Mouse (Mus musculus): ENCODE results near the gene Nsmce4a.
"Not testable (repeated sequence)": the region's sequence is repeated elsewhere in the genome, so short reads cannot be mapped to it uniquely, and the experiment has no call there.

The Nsmce4a gene

DNA sequence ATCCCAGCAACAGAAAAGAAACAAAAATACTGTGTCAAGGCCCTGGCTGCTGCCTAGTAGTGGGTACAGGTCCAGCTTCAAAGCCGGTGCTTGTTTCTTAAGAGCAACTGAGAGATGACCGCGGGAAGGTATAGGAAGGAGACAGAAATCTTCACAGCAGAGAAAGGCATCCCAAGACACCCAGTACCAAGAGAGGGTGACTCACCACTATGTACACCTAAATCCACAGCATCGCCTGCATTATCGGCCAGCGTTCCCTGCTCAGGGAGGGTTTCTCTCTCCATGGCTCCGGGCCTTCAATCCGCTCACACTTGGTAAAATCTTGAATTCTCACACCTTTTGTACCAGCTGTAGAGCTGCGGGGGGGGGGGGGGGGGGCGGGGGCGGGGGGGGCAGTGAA lies at the start of gene Nsmce4a:
TSS of gene Nsmce4a (minus strand) at position 298 of the 400 bp plus-strand sequence.
- DNase-seq = no peak

DNA sequence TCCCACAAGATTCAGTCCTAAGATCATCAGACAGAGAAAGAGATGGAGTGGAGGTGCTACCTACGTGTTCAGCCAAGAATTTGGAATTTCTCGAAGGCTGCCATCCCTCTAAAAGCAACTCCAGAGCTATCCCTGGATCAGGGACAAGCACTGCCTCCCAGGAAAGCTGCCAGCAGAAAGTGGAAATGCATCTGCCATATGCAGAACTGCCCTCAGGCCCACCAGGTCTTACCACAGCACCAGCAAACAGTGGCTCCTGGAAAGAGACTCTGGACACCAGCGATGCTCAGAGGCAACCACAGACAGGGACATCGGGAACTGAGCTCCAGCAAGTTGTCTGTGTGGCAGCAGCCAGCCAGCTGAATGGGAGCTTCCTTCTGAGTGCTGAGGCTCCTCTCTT lies 49.4 kb upstream of the Nsmce4a start:
- DNase-seq = no peak

DNA sequence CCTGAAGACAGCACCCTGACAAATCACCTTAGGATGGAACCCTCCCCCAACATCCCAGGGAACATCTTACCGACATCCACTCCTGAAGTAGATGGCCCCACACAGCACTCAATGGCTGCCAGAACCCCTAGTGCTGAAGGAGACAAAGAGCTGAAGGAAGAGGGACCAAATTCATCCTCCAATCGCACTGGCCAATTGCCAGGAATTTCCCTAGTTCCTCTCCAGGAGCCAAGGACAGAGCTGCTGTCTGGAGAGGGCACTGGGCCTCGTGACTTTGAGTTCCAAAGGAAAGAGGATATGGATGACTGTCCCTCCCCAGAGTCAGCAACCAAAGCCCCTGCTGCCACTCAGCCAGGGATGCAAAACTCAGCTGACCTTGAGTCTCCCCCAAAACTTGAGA lies 49.0 kb upstream of the Nsmce4a start:
- DNase-seq = no peak

DNA sequence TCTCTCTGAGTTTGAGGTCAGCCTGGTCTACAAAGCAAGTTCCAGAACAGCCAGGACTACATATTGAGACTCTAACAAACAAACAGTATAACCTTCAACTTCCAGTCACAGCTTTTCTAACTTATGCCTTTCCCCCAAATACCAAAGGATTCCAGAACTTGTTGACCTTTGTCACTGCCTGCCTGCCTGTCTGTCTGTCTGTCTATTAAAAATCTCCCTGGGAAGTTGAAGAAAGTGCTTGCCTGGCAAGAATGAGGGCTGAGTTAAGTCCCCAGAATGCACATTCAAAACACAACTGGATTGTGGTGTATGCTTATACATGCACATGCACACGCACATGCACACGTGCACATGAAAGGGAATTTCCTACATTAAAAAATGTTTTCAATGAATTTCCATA lies 48.1 kb upstream of the Nsmce4a start:
- DNase-seq = no peak

DNA sequence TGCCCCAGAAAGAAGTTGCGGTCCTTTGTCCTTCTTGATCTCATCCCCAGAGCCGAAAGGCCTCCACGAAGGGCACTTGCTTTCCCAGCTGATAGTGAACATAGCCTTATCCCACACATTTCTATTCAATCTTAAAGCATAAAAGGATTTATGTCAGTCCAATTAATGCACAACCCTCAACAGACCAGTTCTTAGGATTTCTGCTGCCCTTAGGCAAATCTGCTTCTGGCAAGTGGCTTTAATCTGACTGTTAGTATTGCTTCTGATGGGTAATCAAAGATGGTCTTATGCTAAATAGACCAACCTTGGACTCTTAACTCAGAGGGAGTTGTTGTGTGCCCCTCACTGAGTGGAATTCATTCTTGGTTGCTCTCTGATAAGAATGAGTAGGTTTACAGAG lies 44.7 kb upstream of the Nsmce4a start:
- DNase-seq = no peak

DNA sequence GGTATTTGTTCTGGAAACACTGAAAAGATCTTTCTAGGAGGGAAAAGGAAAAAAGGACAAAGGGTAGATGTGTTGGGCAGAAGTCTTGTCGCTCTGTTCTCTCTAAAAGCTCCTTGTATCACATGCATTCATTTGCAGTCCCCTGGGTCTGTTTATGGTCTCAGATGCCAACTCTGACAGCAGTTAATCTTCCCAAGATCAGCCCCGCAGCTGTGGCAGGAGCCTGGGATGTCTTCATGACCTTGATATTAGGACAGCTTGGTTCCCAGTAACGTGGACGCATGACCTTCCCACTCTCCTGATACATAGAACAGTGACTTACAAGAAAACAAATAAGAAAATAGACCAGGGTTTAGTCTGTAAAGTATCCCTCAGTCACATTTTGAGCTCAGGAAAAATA lies 41.1 kb upstream of the Nsmce4a start:
- DNase-seq = no peak

DNA sequence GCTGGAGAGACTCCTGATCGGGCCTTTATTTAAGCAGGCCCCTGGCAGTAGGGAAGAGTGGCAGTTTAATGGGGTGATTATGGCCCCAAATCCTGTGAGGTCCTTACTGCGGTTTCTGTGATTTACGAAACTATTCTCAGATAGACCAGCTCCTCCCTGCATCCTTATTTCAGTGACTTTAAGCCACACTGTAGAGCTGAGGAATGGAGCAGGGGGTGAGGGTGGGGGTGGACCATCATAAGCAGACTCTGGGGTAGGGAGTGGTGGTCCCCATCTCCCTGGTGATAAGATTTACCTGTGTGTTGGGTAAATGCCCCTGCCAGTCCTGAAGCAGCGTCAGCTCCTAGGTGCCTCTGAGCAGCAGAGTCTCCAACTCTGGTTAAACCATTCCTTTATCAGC lies 34.0 kb upstream of the Nsmce4a start:
- DNase-seq = no peak

DNA sequence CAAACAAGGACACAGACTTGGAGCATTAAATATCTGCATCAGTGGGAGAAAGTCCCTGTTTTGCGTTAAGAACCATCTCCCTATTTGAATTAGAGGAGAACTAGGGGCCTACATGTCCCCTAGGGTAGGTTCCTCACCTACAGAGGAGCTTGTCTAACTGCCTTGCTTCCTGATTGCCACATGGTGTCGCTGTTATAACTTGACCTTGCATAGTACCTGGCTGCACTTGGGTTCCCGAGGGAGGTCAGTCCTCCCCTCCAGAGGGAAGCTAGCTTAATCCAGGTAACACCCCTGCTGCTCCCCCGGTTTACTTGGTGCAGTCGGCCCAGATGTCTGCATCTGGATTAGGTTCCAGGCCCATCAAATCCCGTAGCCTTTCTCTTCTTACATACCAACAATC lies 32.2 kb upstream of the Nsmce4a start:
- peak; percentile 19 for DNase-seq

DNA sequence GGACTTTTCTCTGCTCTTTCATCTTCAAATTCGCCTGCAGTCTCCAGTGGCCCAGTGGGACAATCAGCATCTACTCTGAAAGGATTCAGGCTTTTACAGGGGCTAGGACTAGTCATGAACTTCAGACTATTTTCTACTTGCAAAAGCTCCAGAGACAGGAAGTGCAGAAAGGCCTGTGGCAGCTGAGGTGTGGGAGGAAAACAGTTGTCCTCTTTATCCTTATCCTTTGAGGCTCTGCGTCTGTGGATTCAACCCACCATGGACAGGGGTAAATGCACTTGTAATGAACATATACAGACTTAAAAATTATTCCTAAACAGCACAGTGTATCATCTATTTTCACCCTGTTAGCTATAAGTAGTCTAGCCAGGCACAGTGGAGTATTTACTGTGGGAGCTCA lies 31.5 kb upstream of the Nsmce4a start:
- no peak for DNase-seq

DNA sequence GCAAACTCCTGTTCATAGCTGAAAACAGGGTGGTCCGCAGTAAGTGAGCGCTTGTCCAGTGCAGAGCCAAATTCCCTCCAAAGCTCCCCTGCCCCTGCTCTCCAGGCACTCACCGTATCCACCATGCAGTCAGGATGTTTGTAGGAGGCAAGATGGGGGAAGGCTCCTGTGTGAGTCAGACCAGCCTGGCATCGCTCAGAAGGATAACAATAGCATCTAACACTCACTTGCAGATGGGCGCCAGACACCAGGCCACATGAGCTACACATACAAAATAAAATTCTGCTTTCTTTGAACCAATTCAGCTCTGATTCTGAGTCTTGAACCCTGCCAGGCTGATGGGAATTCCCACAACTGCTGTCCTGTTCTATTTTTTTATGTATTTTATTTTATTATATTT lies 30.6 kb upstream of the Nsmce4a start:
- no peak for DNase-seq

DNA sequence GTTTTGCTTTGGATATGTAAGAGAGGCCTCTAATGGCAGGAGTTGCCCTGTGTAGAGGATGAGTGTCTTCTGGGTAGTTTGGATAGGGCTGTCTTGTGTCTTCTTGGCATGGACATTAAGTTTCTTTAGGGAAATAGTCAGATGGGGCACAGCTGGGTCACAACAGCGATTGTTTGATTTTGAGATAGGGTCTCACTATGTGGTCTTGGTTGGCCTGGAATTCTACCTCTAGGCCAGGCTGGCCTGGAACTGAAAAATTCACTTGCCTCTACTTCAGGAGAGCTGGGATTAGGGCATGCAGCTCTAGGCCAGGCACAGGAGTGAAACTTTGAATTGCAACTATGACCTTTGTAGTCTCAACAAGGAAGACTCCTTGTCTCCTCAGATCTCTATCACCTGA lies 29.9 kb upstream of the Nsmce4a start:
- no peak for DNase-seq

DNA sequence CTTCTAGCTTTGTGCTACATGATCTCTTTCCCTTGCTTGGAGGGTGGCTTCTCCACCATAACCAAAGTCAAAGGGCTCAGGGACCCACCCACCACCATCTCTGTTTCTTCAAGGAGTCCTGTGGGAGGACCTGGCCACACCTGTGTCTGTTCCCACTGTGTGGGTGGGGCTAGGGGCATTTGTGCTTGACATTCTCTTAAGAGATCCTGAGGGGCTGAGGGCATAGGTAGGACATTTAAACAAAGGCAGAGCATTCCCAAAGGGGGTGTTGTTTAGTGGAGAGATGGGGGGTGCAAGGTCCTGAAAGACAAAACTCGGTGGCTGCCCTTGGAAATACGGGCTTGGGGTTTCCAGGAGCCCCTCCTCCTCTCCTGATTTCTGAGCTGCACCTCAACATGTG lies 27.6 kb upstream of the Nsmce4a start:
- DNase-seq = no peak

DNA sequence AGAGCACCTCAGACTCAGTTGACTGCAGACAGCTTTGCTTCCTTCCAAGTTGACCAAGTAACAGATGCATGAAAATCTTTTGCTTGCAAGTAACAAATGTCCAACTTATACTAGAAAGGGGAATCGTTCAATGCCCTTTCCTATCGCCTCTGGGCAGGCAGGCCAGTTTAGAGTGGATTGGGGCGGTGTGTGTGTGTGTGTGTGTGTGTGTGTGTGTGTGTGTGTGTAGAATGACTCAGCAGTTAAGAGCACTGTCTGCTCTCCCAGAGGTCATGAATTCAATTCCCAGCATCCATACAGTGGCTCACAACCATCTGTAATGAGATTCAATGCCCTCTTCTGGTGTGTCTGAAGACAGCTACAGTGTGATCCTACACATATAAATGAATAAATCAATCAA lies 27.2 kb upstream of the Nsmce4a start:
- no peak for DNase-seq

DNA sequence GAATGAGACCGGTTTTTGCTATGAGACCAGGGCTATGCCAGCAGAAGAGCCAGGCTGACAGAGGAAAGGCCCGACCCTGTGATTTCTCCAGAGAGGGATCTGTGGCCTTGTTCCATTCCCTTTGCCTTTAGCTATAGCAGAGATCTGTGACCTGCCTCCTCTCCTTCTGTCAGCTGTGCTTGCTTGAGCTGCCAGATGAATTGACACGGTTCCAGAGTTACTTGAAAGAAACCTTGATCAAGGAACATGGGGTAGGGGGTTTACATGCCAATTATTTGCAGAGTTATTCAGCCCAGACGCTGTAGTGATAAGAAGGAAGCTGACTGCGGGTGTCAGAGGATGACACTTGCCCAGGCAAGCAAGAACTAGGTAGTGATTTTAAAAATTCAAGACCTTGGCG lies 24.6 kb upstream of the Nsmce4a start:
- DNase-seq = no peak

DNA sequence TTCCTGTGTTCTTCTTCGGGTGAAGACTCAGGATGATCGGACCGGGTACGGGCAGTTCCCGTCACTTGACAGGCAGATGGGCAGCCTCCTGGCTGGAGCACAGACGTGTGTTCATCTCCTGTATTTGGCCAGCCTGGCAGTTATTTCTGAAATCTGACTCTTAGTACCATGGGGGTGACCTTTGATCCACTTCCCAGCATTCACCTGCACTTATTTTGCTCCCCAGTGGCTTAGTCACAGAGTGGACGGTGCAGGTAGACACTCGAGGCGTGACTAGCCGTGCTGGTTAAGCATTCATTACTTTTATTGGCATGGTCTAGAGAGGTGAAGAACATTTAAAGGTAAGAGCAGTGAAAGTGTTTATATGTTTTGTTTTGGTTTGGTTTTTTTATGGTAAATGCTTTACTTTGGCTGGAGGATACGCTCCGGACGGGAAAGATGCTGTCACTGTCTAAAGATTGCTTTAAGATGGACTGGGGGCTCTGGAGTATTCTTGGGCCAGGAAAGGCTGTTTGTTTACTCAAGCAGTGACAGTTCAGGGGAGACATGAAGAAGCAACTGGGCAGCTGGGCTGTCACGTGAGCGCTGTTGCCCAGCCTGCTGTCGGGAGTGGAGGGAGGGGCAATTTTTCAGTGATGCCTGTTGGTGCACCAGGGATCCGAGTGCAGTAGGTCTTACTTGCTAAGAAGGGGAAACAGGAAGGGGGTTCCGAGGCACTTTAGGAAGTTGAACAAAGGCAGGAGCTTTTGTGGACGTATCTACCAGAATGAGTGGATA lies 23.3 kb upstream of the Nsmce4a start:
- not testable (repeated sequence) for DNase-seq

DNA sequence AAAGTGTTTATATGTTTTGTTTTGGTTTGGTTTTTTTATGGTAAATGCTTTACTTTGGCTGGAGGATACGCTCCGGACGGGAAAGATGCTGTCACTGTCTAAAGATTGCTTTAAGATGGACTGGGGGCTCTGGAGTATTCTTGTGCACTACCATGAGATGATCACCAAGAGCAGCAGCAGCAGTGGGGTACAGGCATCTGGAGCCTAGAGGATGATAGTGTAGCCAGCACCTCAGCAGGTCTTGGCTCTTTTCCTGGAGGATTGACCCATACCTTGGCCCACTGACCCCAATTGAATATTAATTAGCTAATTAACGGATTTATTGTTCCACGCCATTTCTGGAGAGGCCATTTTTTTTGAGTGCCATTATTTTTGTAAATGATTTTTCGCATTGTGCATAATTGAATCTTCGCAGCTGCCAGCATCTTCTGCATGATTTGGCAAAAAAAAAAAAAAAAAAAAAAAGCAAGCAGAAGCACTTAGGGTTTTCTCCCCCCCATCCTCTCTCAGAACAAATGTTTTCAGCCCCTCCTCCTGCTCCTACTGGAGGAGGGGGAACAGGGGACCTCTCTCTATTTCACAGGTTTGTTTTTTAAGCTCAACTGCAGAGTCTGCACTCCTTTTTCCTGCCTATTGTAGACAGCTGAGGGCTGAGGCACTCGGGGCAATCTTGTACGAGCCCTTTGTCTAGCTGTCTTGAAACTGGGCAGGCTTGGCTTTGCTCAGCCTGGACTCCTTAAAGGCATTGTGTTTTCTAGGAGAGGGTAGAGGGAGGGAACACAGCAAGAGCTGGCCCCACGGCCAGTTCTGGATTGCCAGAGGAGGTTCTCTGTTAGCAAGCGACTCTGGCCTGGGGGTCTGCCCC lies 20.7 kb upstream of the Nsmce4a start:
- DNase-seq = not testable (repeated sequence)

DNA sequence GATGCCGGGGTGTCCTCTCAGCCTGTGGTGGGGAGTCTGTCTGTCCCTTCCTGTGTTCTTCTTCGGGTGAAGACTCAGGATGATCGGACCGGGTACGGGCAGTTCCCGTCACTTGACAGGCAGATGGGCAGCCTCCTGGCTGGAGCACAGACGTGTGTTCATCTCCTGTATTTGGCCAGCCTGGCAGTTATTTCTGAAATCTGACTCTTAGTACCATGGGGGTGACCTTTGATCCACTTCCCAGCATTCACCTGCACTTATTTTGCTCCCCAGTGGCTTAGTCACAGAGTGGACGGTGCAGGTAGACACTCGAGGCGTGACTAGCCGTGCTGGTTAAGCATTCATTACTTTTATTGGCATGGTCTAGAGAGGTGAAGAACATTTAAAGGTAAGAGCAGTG lies 20.1 kb upstream of the Nsmce4a start:
- DNase-seq = not testable (repeated sequence)

DNA sequence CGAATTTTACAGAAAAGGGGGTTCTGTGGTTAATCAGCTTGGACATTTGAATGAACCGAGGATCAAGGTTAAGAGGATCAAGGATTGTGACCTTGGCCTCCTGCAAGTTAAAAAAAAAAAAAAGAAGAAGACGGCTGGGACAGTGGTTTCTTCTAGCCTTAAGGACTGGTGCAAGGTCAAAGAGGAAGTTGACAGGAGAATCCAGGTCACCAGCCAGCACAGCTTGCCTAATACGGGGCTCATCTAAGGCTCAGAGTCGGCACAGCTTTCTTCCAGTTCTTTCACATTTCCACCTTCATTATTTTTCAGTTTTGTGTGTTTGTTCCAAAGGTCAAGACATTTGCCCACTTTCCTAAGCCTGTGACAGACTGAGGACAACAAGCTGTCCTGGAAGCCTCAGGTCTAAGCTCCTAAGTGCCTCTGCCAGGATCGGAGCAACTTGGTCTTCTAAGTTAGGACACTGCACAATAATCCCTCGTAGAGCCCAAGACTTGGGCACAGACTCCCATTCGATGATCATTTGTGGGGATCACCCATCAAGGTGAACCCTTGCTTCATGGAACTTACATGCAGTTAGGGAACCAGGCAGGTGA lies 18.0 kb upstream of the Nsmce4a start:
- no peak for DNase-seq

DNA sequence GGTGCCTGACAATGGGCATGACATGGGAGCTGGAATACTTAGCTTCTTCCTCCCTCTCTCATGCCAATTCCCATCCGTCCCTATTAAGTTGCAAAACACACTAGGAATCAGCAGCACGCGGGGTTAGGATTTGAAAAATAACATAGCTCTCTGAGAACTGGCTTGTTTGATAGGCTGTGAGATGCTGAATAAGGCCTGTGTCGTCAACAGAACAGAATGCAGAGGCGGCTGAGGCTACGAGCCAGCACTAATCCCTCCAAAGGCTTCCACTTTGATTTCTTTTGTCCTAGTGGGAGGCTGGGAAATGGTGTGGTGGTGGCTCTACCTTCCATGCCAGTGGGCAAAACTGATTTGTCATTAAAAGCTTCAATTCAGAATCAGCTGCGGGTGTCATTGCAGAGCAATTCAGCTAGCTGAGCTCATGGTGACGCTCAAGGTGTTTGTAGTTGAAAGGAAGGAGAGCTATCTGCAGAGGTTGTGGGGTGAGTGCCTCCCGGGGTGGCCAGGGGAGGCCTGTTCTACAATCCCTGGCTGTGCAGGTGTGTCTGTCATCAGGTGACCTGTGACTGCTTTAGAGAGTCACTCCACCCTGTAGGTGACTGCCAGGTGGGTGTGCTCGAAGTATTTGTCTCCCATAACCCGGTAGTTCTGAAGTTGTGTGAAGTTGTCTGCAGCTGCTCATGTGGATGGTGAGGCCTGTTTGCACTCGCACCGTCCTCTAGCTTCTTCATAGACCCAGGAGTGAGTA lies 17.3 kb upstream of the Nsmce4a start:
- DNase-seq = no peak

DNA sequence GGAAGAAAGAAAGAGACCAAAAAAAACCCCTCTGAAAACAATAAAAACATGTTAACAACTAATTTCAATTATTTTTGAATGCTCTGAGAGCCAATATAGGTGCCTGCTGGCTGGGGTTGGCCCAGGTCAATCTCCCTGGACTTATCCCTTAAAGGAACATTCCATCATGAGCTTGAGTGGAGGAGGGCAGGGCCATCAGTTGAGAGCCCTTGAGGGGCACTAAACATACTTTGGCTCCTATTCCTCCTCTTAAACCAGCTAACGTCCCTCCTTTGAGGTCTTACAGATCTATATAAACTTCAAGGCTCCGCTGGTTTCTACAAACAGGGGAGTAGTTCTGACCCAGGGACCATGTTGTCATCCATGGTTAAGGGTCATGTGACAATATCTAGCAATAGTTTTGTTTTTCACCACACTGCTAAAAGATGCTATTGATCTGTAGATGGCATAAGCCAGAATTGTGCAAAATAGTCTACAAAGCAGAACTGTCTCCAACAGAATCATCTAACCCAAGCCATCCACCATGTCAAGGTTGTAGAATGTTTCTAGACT lies 13.7 kb upstream of the Nsmce4a start:
- no peak for DNase-seq

DNA sequence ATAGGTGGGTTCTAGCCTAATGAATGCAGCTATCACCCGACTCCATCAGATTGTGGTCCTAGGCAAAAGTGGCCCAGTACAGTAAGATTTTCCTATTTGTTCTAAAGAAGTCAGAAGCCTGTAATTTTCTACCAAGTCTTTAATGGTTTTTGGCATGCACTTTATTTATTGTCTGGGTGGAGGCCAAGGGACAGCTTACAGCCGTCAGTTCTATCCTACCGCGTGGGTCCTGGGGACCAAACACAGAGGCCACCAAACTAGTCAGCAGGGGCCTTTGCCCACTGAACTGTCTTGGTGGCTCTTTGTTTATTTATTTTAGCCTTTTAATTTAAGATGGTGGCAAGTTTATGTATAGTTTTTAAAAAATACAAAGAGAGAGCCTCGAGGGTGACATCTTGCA lies 5.7 kb upstream of the Nsmce4a start:
- no peak for DNase-seq

DNA sequence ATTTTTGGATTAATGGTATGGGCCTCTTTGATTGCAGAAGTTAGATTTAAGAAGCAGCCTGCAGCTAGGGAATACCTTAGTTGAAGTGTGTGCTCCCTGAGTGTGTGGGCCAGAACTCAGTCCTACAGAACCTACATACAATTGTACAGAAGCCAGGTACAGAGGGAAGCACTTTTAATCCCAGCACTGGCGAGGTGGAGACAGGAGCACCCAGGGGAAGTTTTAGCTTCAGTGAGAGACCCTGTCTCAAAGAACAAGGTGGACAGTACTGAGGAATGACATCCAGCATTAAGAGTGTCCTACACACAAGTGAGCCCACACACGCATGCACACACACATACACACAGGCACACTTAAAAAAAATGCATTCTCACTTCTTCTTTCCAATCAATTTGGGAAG lies 5.1 kb upstream of the Nsmce4a start:
- DNase-seq = no peak

Measured in thymus, postnatal 4 days (tissue).